Mouse (Mus musculus) layer of hippocampus, adult 9-11 months (tissue): ENCODE measurements around the gene Tmem141.

Source experiments
- DNase-seq: peaks from one replicate; pipeline ENCODE4 v3.0.0; 2022

The Tmem141 gene

DNA sequence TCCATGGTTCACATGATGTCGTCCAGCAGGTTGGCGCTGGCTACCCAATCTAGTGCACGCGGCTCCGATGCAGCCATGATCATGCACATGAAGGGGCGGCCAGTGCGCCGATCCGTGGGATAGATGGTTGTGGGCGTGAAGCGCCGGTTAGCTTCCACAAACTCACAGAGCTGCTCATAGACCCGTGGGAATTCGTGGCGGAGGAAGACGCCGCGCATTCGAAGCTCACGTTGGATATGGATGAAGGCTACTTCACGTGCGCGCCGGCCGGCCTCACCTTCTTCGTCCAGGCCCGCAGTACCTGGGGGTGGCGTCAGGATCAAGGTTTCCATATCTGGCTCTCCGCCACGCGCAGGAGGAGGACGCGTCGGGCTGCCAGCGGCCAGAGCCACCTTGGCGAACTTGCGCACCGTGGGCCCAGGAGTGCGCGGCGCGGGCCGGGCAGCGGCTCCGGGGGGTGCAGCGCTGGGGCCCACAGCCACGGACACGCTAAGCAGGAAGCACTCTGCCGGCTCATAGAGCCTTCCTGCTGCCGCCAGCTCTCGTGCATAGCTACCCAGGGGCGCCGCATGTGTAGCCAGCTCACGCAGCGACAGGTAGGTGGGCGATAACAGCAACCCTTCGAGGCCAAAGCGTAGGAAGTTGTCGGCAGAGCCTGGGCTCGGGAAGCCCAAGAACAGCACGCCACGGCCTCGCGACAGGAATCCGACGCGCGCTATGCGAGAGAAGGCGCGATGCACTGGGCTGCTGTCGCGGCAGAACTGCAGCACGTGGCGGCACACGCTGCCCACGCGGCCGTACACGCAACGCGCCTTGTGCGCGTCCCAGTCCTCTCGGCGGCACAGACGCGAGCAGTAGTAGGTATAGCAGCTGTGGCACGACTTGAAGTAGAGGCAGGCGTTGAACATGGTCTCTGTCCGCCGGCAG lies 44.6 kb downstream of the Tmem141 start:
- no peak for DNase-seq

DNA sequence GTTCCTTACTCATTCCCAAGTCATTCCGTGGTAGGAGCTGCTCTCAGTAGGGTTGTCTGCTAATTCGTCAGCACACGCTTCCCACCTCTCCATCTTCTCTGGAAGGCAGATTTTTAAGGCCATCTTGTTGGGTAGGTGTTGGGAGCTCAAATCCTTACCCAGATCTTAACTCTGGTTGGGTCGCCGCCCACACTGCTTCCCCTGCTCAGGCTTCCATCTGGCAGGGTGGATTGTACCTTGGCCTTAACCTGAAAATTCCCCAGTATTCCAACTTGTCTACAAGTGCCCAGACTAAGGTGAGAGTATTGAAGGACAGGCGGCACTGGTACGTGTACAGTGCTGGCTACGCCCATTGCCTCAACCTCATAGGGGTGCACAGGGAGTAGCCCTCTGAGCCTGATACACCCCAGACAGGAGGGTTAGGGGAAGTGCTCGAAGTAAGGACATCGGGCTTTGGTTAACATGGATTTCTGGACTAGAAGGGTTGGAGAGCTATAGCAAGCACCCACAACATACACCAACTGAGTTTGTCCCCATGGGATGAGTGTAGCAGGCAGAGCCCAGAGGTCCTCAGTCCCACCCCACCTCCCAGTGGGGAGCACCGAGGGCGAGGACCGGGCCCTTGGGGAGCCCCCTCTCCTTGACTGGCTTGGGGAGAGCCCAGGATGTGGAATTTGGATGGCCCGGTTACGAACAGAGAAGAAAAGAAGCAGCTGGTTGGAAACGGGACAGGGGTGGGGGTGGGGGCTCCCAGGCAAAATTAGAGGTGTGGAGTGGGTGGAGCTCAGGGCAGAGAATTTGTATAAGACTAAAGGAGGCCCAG lies 45.6 kb downstream of the Tmem141 start:
- no peak for DNase-seq

DNA sequence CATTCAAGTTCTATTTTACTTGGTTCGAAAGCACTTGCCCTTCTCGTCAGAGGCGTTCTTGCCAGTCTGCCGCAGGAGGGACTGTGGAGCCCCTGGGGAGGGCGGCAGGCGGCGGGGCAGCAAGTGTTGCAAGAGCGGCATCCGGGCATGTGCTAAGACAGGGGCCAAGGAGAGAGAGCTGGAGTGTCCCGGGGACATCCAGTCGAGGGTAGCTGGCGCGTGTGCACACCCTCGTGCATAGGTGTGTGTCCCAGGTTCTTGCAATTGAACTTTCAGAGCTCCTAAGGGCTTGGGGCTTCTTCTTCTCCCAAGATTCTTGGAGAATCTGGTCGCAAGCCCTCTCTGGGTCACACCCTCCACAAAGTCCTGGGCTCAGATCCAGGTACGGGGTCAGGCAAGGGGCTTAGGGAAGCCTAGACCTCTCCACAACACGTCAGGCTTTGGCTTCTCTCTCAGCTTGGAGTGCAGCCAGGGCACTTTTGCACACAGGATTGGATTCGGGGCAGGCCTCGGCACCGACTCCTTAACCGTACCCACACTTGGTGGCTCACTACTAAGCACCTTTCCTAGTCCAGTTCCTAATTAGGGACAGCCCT lies 46.3 kb downstream of the Tmem141 start:
- peak; percentile 56 for DNase-seq

- peak; percentile 99 for DNase-seq
These were observed 47.0 kb downstream of the Tmem141 start, which contains the start of the genes Mamdc4 and Phpt1 for GRCm38 (mm10) chr2:25574579-25575431. Gene Mamdc4, minus strand, starts transcription at chr2:25574845. Gene Phpt1, minus strand, starts transcription at chr2:25575224.

DNA sequence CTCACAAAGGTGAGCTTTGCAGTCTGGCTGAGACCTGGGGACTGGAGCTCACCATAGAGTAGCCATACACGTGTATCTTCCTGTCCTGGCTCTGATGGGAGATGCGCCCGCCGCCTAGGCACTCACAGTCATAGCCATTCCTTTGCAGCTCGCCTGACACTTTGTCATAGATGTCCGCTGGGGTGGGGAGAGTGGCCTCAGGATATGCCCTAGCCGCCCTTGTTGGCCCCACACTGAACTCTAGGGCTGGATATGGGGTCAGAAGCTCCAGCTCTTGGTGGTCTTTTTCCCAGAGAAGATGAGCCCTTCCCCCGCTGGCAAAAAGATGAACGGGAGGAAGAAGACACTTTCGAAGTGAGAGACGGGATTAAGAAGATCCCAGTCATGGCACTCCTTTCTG lies 47.7 kb downstream of the Tmem141 start:
- DNase-seq, result peak; percentile 48

DNA sequence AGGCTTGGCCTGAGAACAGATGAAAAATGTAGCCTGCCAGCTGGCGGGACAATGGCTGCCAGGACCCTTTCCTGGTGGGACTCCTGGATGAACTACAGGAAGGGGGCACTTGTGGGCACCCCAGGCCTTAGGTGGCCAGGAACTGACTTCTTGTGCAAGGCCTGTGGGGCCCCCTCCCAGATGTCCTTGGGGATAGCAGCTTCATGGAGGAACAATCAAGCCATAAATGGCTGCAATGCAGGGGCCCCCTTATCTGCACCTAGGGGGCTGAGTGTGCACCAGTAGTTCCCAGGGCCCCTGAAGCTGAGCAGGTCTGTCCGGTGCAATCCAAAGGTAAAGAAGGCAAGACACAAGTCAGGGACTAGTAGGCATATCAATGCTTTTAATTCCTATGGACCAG lies 48.7 kb downstream of the Tmem141 start:
- DNase-seq, result no peak

DNA sequence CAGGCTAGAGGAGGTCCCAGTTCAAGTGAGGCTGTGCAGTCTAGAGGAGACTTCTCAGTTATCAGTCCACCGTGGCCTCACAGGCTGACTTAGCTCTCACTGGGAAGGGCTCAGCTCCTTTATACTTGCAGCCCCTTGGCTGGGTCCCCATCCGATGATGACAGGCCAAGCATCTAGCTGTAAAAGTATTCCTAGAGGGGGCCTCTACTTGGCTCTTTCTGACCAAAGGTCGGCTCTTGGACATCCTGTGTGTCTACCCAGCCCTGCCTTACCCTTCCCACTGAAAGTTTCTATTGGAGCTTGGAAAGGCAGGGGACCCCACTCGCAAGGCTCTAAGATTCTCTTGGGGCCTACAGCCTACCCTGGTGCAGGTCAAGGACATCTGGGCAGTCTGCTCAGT lies 50.6 kb downstream of the Tmem141 start:
- DNase-seq, result no peak
